Mouse (Mus musculus) ES-Bruce4 (cell line): ENCODE measurements around the gene Mast4. TPM values are rescaled to one million over a fixed set of nuclear protein-coding genes. Genes with fewer than 3 reads are reported as not detected.

Source experiments
- H3K27ac ChIP-seq: 2 replicates; pipeline ENCODE4 v1.5.1; 2012; ENCODE audit warnings: low read length, inconsistent platforms; ENCODE audit not compliant: insufficient read depth
- H3K27me3 ChIP-seq: 2 replicates; pipeline ENCODE4 v1.6.1; 2012; ENCODE audit warnings: mild to moderate bottlenecking, low read length, inconsistent platforms; ENCODE audit not compliant: control insufficient read depth, poor library complexity, insufficient read depth, severe bottlenecking
- H3K36me3 ChIP-seq: 2 replicates; pipeline ENCODE4 v1.6.1; 2012; ENCODE audit warnings: inconsistent platforms, mild to moderate bottlenecking, low read length, moderate library complexity; ENCODE audit not compliant: control insufficient read depth, poor library complexity, insufficient read depth, severe bottlenecking
- H3K4me1 ChIP-seq: one replicate; pipeline ENCODE4 v1.8.1; 2011; ENCODE audit warnings: low read length; ENCODE audit not compliant: control insufficient read depth, insufficient read depth
- H3K4me3 ChIP-seq: 2 replicates; pipeline ENCODE4 v1.5.1; 2011; ENCODE audit warnings: low read depth, mild to moderate bottlenecking, low read length
- H3K9ac ChIP-seq: 2 replicates; pipeline ENCODE4 v1.6.1; 2012; ENCODE audit warnings: low read depth, mild to moderate bottlenecking, inconsistent platforms; ENCODE audit not compliant: poor library complexity, severe bottlenecking
- H3K9me3 ChIP-seq: replicated peaks from 2 replicates; pipeline ENCODE4 v1.6.1; 2012; ENCODE audit warnings: mild to moderate bottlenecking, low read length, inconsistent platforms; ENCODE audit not compliant: control insufficient read depth, poor library complexity, insufficient read depth, severe bottlenecking
- CTCF ChIP-seq: IDR thresholded peaks from one replicate; pipeline ENCODE4 v1.8.1; 2011; ENCODE audit warnings: low read depth, low read length
- EP300 ChIP-seq: IDR thresholded peaks from 2 replicates; pipeline ENCODE4 v1.6.1; 2011; ENCODE audit warnings: low read depth, low read length; ENCODE audit not compliant: insufficient read depth
- POLR2A ChIP-seq: IDR thresholded peaks from one replicate; pipeline ENCODE4 v1.8.1; 2011; ENCODE audit warnings: low read length; ENCODE audit not compliant: insufficient read depth
- polyA plus RNA-seq: library from polyadenylated mRNA; stranded (reverse); fragments of >200 nt; gene quantifications from 2 replicates; pipeline ENCODE4 v1.2.4, GENCODE M21; 2011; ENCODE audit warnings: low read depth; ENCODE audit not compliant: missing spikeins, insufficient read depth, insufficient read length

Mast4 gene
- polyA plus RNA-seq, 1 experiment = 25.3 TPM

DNA sequence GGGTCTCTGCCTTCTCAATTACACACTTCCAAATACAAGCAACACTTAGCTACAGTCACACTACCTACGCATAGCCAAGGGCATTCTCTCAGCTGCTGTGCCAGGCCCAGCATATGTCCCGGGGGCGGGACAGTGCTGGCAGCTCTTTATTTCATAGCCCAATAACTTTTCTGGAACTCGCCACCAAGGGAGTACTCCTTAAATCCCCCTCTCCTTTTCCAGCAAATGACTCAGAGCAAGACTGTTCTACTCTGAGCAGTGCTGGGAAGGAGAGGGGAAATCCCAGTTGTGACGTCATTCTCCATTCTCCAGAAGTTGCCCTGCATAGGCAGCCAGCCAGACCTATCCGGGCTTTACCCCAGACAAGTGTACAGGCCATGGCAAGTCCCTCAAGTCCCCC is 231.7 kb downstream of the Mast4 start:
- Histone ChIP-seq H3K4me1 (peaks cover 2% of the 10 kb centered on the region), H3K9ac (no peak overlapping the region), H3K27ac (no peak overlapping the region), H3K27me3 (no peaks in the 10 kb centered on the region), H3K4me3 (no peak overlapping the region), H3K36me3 (no peaks in the 10 kb centered on the region), H3K9me3 (no peaks in the 10 kb centered on the region)
- TF ChIP-seq POLR2A (no peak), CTCF (no peak), EP300 (no peak)

GRCm38 (mm10) chr13:103096346-103097150 is 237.7 kb downstream of the Mast4 start:
- Histone ChIP-seq H3K36me3 (no peaks in the 10 kb centered on the region), H3K4me3 (peak overlapping the region; percentile 51), H3K27me3 (no peaks in the 10 kb centered on the region; the same call in 1 of the 2 replicates), H3K4me1 (no peaks in the 10 kb centered on the region), H3K9me3 (no peaks in the 10 kb centered on the region), H3K27ac (no peak overlapping the region), H3K9ac (no peak overlapping the region)
- TF ChIP-seq CTCF = no peak
- no peak for TF ChIP-seq EP300
- TF ChIP-seq POLR2A = no peak

DNA sequence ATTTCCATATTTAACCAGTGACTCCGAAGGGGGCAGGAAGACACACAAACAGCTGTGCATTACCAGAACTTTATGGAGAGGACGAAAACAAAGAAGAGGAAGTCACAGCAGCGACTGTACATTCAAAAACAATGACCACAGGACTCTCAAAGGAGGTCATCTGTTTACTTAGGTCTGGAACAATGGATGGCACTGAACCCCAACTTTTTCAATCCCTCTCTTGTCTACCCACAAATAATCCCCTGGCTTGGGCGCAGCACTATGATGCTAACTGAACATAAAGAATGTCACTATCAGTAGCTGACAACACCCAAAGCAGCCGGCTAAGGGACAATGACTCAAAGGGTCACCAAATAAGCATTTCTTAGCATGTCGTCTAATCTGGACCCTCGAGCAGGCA is 238.8 kb downstream of the Mast4 start:
- TF ChIP-seq CTCF (no peak), EP300 (no peak), POLR2A (no peak)
- H3K4me3 ChIP-seq = no peak overlapping the region
- H3K36me3 ChIP-seq = no peaks in the 10 kb centered on the region

GRCm38 (mm10) chr13:103094595-103094994 is 239.7 kb downstream of the Mast4 start:
- Histone ChIP-seq H3K4me1 (no peaks in the 10 kb centered on the region), H3K9me3 (no peaks in the 10 kb centered on the region), H3K27ac (no peak overlapping the region), H3K4me3 (no peak overlapping the region), H3K27me3 (no peaks in the 10 kb centered on the region; the same call in 1 of the 2 replicates), H3K9ac (no peak overlapping the region), H3K36me3 (no peaks in the 10 kb centered on the region)
- no peak for TF ChIP-seq CTCF
- no peak for TF ChIP-seq EP300
- no peak for TF ChIP-seq POLR2A

More for the DNA sequence above, 238.8 kb downstream of the Mast4 start:
- H3K9me3 ChIP-seq = no peaks in the 10 kb centered on the region
- H3K27me3 ChIP-seq = no peaks in the 10 kb centered on the region; the same call in 1 of the 2 replicates
- no peaks in the 10 kb centered on the region for H3K4me1 ChIP-seq
- no peak overlapping the region for H3K9ac ChIP-seq
- no peak overlapping the region for H3K27ac ChIP-seq

DNA sequence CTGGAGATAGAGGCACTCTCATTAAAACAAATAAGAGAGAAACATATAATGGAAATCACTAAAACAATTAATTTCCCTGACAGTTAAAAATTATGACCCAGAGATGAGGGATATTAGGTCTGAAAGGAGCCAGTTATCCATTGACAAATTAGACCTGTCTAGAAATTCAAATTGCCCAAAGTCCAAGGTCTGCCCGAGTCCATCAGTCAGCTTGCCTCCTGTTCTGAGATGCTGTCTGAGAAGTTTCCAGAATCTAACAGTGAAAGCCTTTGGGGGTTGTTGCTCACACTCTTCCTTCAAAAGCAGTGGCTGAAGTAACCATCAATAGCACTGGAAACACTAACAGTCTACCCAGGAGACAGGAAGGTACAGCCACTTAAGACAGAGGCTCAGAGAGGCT is 240.6 kb downstream of the Mast4 start:
- Histone ChIP-seq H3K4me1 (no peaks in the 10 kb centered on the region), H3K27me3 (no peaks in the 10 kb centered on the region; the same call in 1 of the 2 replicates), H3K9me3 (no peaks in the 10 kb centered on the region), H3K9ac (no peak overlapping the region), H3K36me3 (no peaks in the 10 kb centered on the region), H3K4me3 (no peak overlapping the region), H3K27ac (no peak overlapping the region)
- TF ChIP-seq POLR2A (no peak), EP300 (no peak), CTCF (no peak)

DNA sequence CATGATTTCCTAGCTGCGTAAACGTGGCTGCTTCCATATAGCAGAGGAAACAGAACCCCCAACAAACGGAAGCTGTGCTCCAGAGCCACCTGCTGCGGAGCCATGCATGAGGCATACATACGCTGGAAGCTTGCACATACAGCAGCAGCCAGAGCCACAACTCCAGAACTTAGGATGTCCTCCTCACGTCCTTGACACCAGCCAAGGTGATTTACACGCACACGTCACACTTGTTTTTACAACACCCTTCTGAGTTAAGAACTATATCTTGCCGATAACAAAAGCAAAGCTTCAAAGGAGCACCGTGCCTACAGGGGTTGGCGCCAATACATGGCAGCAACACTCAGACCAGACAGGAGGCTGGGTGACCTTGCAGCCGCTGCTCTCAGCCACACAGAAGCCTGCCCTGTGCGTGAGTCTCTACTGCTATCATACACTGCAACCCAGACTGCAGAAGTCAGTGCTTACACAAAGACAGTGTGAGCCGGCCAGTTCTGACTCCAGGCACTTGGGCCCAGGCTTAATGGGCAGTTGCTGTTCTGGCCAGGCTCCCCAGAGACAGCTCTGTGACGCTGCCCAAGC is 248.7 kb downstream of the Mast4 start:
- H3K36me3 ChIP-seq = no peaks in the 10 kb centered on the region
- H3K4me3 ChIP-seq = no peak overlapping the region
- no peaks in the 10 kb centered on the region for H3K27me3 ChIP-seq
- H3K9ac ChIP-seq = no peak overlapping the region
- no peaks in the 10 kb centered on the region for H3K4me1 ChIP-seq
- TF ChIP-seq EP300 (no peak), POLR2A (no peak), CTCF (no peak)
- H3K9me3 ChIP-seq = no peaks in the 10 kb centered on the region
- no peak overlapping the region for H3K27ac ChIP-seq
